Mouse (Mus musculus): ENCODE results near the gene Qrich1. TPM values are rescaled to one million over a fixed set of nuclear protein-coding genes. Genes with fewer than 3 reads are reported as not detected.
A peak's percentile ranks its signal among the peaks of the same experiment; 100 is the strongest.

The Qrich1 gene
- polyA plus RNA-seq, 1 experiment from 2014 or later = 160 TPM

- H3K4me2 ChIP-seq = no peak overlapping the region
- H3K27ac ChIP-seq (ENCODE audit: low read depth, low read length) = no peak overlapping the region
- 91% methylated on average over 19 of the region's 19 CpGs for WGBS
- no peak overlapping the region for H3K4me3 ChIP-seq (ENCODE audit: low read depth, low read length)
- H3K36me3 ChIP-seq (ENCODE audit: control insufficient read depth, insufficient read depth, low read length) = peaks cover 3% of the 10 kb centered on the region; the same call in 1 of the 2 replicates
- DNase-seq (ENCODE audit: low spot score, missing footprints) (peak; percentile 70), ATAC-seq (ENCODE audit: low FRiP score) (no peak)
- H3K9ac ChIP-seq (ENCODE audit: low read length) = no peak overlapping the region
- H3K27me3 ChIP-seq (ENCODE audit: control insufficient read depth, insufficient read depth, low read length) = no peaks in the 10 kb centered on the region
- peaks cover 16% of the 10 kb centered on the region for H3K4me1 ChIP-seq (ENCODE audit: control insufficient read depth, insufficient read depth, low read length)
- H3K9me3 ChIP-seq (ENCODE audit: control insufficient read depth, low read length) = no peaks in the 10 kb centered on the region
These were observed 34.9 kb upstream of the Qrich1 start for GRCm38 (mm10) chr9:108481520-108482210.

- Histone ChIP-seq H3K4me1 (ENCODE audit: control insufficient read depth, insufficient read depth, low read length) (peaks cover 16% of the 10 kb centered on the region), H3K4me3 (ENCODE audit: low read depth, low read length) (no peak overlapping the region), H3K9me3 (ENCODE audit: control insufficient read depth, low read length) (no peaks in the 10 kb centered on the region), H3K9ac (ENCODE audit: low read length) (no peak overlapping the region), H3K36me3 (ENCODE audit: control insufficient read depth, insufficient read depth, low read length) (peaks cover 9% of the 10 kb centered on the region), H3K4me2 (no peak overlapping the region), H3K27ac (ENCODE audit: low read depth, low read length) (no peak overlapping the region), H3K27me3 (ENCODE audit: control insufficient read depth, insufficient read depth, low read length) (no peaks in the 10 kb centered on the region)
- 91% methylated on average over 18 of the region's 18 CpGs for WGBS
- DNase-seq (ENCODE audit: low spot score, missing footprints) = peak; percentile 31
- no peak for ATAC-seq (ENCODE audit: low FRiP score)
These were observed 33.4 kb upstream of the Qrich1 start for GRCm38 (mm10) chr9:108483051-108483790.

- 93% methylated on average over 15 of the region's 15 CpGs for WGBS
- Histone ChIP-seq H3K4me1 (ENCODE audit: control insufficient read depth, insufficient read depth, low read length) (peaks cover 15% of the 10 kb centered on the region), H3K9ac (ENCODE audit: low read length) (no peak overlapping the region), H3K9me3 (ENCODE audit: control insufficient read depth, low read length) (no peaks in the 10 kb centered on the region), H3K27ac (ENCODE audit: low read depth, low read length) (no peak overlapping the region), H3K4me3 (ENCODE audit: low read depth, low read length) (no peak overlapping the region), H3K27me3 (ENCODE audit: control insufficient read depth, insufficient read depth, low read length) (no peaks in the 10 kb centered on the region), H3K4me2 (no peak overlapping the region), H3K36me3 (ENCODE audit: control insufficient read depth, insufficient read depth, low read length) (peaks cover 13% of the 10 kb centered on the region)
- ATAC-seq (ENCODE audit: low FRiP score) = no peak
- peak; percentile 19 for DNase-seq (ENCODE audit: low spot score, missing footprints)
These were observed 32.6 kb upstream of the Qrich1 start for GRCm38 (mm10) chr9:108484021-108484420.

- Histone ChIP-seq H3K27me3 (ENCODE audit: control insufficient read depth, insufficient read depth, low read length) (no peaks in the 10 kb centered on the region), H3K9me3 (ENCODE audit: control insufficient read depth, low read length) (no peaks in the 10 kb centered on the region), H3K36me3 (ENCODE audit: control insufficient read depth, insufficient read depth, low read length) (peaks cover 13% of the 10 kb centered on the region), H3K27ac (ENCODE audit: low read depth, low read length) (no peak overlapping the region), H3K4me3 (ENCODE audit: low read depth, low read length) (no peak overlapping the region), H3K9ac (ENCODE audit: low read length) (no peak overlapping the region), H3K4me1 (ENCODE audit: control insufficient read depth, insufficient read depth, low read length) (peaks cover 8% of the 10 kb centered on the region; the same call in 1 of the 2 replicates), H3K4me2 (no peak overlapping the region)
- no peak for ATAC-seq (ENCODE audit: low FRiP score)
- 95% methylated on average over 19 of the region's 19 CpGs for WGBS
- DNase-seq (ENCODE audit: low spot score, missing footprints) = peak; percentile 17
These were observed 31.2 kb upstream of the Qrich1 start for GRCm38 (mm10) chr9:108485301-108485875.

GRCm38 (mm10) chr9:108486973-108487530 is 29.6 kb upstream of the Qrich1 start:
- Histone ChIP-seq H3K4me1 (ENCODE audit: control insufficient read depth, insufficient read depth, low read length) (peaks cover 13% of the 10 kb centered on the region), H3K4me3 (ENCODE audit: low read depth, low read length) (no peak overlapping the region), H3K27ac (ENCODE audit: low read depth, low read length) (no peak overlapping the region), H3K36me3 (ENCODE audit: control insufficient read depth, insufficient read depth, low read length) (peaks cover 13% of the 10 kb centered on the region), H3K4me2 (no peak overlapping the region), H3K9me3 (ENCODE audit: control insufficient read depth, low read length) (no peaks in the 10 kb centered on the region), H3K27me3 (ENCODE audit: control insufficient read depth, insufficient read depth, low read length) (no peaks in the 10 kb centered on the region), H3K9ac (ENCODE audit: low read length) (no peak overlapping the region)
- ATAC-seq (ENCODE audit: low FRiP score) = no peak
- 91% methylated on average over 8 of the region's 8 CpGs for WGBS
- peak; percentile 61 for DNase-seq (ENCODE audit: low spot score, missing footprints)

- Histone ChIP-seq H3K9ac (ENCODE audit: low read length) (no peak overlapping the region), H3K4me3 (ENCODE audit: low read depth, low read length) (no peak overlapping the region), H3K27ac (ENCODE audit: low read depth, low read length) (no peak overlapping the region), H3K4me1 (ENCODE audit: control insufficient read depth, insufficient read depth, low read length) (peaks cover 15% of the 10 kb centered on the region), H3K36me3 (ENCODE audit: control insufficient read depth, insufficient read depth, low read length) (peaks cover 15% of the 10 kb centered on the region), H3K4me2 (no peak overlapping the region), H3K27me3 (ENCODE audit: control insufficient read depth, insufficient read depth, low read length) (no peaks in the 10 kb centered on the region), H3K9me3 (ENCODE audit: control insufficient read depth, low read length) (no peaks in the 10 kb centered on the region)
- peak; percentile 21 for DNase-seq (ENCODE audit: low spot score, missing footprints)
- ATAC-seq (ENCODE audit: low FRiP score) = no peak
- WGBS = 95% methylated on average over 17 of the region's 17 CpGs
These were observed 28.2 kb upstream of the Qrich1 start for GRCm38 (mm10) chr9:108488403-108488802.

- 97% methylated on average over 20 of the region's 20 CpGs for WGBS
- Histone ChIP-seq H3K9ac (ENCODE audit: low read length) (no peak overlapping the region), H3K27ac (ENCODE audit: low read depth, low read length) (no peak overlapping the region), H3K36me3 (ENCODE audit: control insufficient read depth, insufficient read depth, low read length) (peaks cover 22% of the 10 kb centered on the region), H3K4me1 (ENCODE audit: control insufficient read depth, insufficient read depth, low read length) (peaks cover 15% of the 10 kb centered on the region), H3K9me3 (ENCODE audit: control insufficient read depth, low read length) (no peaks in the 10 kb centered on the region), H3K27me3 (ENCODE audit: control insufficient read depth, insufficient read depth, low read length) (no peaks in the 10 kb centered on the region), H3K4me2 (no peak overlapping the region), H3K4me3 (ENCODE audit: low read depth, low read length) (no peak overlapping the region)
- DNase-seq (ENCODE audit: low spot score, missing footprints) = peak; percentile 57
- no peak for ATAC-seq (ENCODE audit: low FRiP score)
These were observed 27.4 kb upstream of the Qrich1 start for GRCm38 (mm10) chr9:108489215-108489614.

- peak overlapping the region; percentile 92 for H3K27ac ChIP-seq (ENCODE audit: low read depth, low read length)
- peaks cover 29% of the 10 kb centered on the region for H3K36me3 ChIP-seq (ENCODE audit: control insufficient read depth, insufficient read depth, low read length)
- H3K27me3 ChIP-seq (ENCODE audit: control insufficient read depth, insufficient read depth, low read length) = no peaks in the 10 kb centered on the region
- WGBS = 72% methylated on average over 26 of the region's 26 CpGs
- peak overlapping the region; percentile 68 for H3K4me2 ChIP-seq
- DNase-seq (ENCODE audit: low spot score, missing footprints) (peak; percentile 41), ATAC-seq (ENCODE audit: low FRiP score) (peak; percentile 25; the same call in 1 of the 2 replicates)
- H3K4me3 ChIP-seq (ENCODE audit: low read depth, low read length) = peak overlapping the region; percentile 99
- H3K9me3 ChIP-seq (ENCODE audit: control insufficient read depth, low read length) = no peaks in the 10 kb centered on the region
- peak overlapping the region; percentile 94 for H3K9ac ChIP-seq (ENCODE audit: low read length)
- H3K4me1 ChIP-seq (ENCODE audit: control insufficient read depth, insufficient read depth, low read length) = peaks cover 15% of the 10 kb centered on the region
These were observed 26.7 kb upstream of the Qrich1 start for GRCm38 (mm10) chr9:108489702-108490558.
